Mouse (Mus musculus) erythroblast, embryonic 14.5 days (primary cell): ENCODE data around the gene 4930442H23Rik.

ENCODE experiments used
- GATA1 ChIP-seq: IDR thresholded peaks from 2 replicates; pipeline ENCODE4 v1.6.1; 2012; ENCODE audit warnings: low read length, inconsistent platforms, mixed read lengths
- TAL1 ChIP-seq: IDR thresholded peaks from 3 replicates; pipeline ENCODE4 v1.6.1; 2012; ENCODE audit warnings: low read length, inconsistent platforms, mixed read lengths

GRCm38 (mm10) chr10:81161602-81162317 lies 21.9 kb downstream of the 4930442H23Rik start:
- no peak for TF ChIP-seq GATA1
- TF ChIP-seq TAL1: no peak
